Mouse (Mus musculus) stomach, postnatal 0 days (tissue): ENCODE measurements around the gene Trim17.

Experiments
- CTCF ChIP-seq: IDR thresholded peaks from 2 replicates; pipeline ENCODE4 v1.5.1; 2016; ENCODE audit warnings: antibody characterized with exemption, low read depth, mild to moderate bottlenecking, moderate library complexity
- EP300 ChIP-seq: optimal IDR thresholded peaks from 2 replicates; pipeline ENCODE3; 2016; ENCODE audit warnings: antibody characterized with exemption

DNA sequence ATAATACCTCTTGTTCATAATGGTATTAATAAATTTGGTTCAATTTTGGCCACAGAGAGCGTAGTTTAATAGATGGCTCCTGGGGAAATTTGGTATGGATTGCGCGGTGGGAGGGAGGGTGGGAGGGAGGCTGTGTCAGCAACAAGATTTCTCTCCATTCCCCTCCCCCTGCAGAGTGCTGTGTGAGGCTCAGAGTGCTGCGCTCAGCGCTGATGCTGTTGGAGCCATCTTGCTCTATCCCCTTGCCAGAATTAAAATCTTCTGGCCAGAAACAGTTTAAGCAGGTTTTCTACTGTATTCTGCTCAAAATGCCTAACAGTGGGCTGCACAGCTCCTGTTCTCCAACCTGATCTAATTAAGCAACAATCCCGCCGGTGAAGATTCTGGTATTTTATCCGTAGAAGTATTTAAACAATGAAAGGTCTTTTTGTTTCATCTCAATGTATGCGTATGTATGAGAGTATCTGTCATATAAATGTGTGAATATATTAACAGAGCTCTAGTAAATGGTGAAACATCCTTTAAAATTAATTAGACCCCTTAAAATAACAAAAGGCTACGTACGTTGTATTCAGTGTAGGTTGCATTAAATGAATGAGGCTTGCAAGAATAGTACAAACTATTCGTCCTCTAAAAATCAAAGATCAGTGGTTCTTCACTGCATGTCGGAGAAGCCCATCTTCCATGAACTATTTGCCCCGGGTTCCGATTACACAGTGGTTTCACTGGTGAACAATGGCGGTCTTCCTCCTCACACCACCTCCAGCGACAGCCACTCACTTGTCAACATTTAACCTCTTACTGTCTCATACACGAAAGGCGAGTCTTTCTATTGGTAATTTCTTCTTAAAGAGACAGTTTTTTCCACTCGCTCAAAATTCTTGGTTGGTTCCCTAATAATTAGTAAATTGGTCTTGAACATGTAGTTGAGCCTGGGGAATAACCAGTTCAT lies 4.7 kb upstream of the Trim17 start:
- TF ChIP-seq CTCF (no peak), EP300 (no peak)
